Mouse (Mus musculus): Measurements from ENCODE around the gene A230072I06Rik.

The A230072I06Rik gene

DNA sequence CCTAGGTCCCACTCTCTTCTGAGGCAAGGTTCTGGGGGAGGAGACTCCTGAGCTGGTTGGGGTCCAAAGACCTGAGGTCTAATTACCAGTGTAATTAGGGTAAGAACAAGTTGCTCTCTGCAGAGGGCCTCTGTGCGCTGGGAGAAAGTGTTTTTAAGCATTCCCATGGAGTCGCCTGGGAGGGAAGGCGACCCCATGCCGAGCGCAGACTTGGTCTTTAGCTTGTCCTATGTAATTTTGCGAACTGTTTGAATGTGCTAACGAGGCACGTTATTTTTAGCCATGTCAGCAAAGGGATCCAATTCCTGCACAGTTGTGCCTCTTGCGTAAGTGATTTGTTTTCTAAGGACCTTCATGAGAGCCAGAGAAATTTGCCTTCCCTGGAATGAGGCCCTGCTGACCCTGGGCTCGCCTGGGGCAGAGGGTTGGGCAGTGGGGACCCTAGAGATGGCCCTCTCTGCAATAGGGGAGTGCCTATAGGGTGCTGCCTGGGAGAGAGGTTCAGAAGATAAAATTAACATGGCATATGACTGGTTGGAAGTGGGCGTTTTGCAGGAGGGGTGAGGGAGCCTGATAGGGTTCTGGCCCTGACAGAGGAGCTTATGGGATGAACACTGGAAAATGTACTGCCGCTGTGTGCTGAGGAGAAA, at the start of gene A230072I06Rik:
TSS of gene A230072I06Rik (plus strand) at position 157 of the 650 bp plus-strand sequence.
- no peak for DNase-seq (ENCODE audit: low spot score in 2 of 2)

- no peak for DNase-seq (ENCODE audit: low spot score in 2 of 2)
Observed at GRCm38 (mm10) chr8:12234039-12234438, 44.6 kb upstream of the A230072I06Rik start.

- no peak for DNase-seq (ENCODE audit: low spot score in 2 of 2)
Observed at GRCm38 (mm10) chr8:12238775-12239174, 39.8 kb upstream of the A230072I06Rik start.

DNA sequence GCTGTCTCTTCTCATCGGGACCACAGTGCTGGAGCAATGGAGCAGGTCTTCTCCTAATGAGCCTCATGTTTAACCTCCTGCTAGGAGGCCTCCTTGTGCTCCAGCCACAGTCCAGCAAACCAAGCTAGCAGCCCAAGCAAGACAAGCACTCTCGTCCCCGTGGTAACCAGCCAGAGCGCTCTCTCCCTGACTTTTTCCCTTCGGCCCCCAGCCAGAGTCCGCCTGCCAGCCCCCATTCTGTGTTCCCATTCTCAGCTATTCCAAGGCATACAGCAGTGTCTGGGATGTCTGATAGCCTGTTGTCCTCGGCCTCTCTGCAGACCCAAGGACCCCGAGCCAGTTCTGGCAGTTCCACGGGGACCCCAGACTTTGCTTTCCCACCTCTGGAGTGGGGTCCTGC, 38.5 kb upstream of the A230072I06Rik start:
- DNase-seq (ENCODE audit: low spot score in 2 of 2), result no peak

DNA sequence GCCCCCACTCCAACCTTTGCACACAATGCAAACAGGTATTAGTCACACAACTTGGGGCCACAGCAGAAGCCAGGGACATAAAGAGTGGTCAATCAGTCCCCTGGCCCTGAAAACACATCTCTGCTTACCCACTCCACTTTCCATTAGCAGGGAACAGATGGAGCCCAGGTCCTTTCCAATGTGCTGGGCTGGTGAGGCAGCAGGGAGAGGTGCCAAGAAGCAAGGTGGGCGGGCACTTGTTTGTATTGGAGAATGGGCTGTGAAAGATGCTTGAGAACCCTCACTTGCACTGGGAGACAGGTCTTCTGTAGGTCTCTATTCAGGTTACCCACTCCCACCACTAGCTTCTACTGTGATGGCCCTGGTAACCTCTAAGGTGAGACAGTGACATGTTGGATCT, 34.9 kb upstream of the A230072I06Rik start:
- DNase-seq (ENCODE audit: low spot score in 2 of 2), result no peak

DNA sequence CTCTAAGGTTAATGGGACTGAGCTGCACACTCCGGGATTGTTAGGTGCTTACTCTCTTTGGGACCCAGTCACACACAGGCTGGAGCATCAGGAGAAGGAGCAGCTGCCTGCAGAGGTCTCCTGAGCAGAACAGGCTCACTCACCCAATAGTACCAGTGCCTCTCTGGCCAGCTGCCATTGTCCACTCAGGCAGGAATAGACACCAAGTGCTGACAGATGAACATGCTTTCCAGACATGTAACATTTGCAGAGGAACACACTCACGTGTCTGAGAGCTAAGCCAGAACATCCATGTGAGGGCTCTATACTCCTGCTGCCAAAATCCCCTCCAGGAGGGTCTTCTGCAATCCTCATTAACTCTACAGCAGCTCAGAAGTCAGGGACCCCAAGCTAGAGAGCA, 18.7 kb upstream of the A230072I06Rik start:
- no peak for DNase-seq (ENCODE audit: low spot score in 2 of 2)

DNA sequence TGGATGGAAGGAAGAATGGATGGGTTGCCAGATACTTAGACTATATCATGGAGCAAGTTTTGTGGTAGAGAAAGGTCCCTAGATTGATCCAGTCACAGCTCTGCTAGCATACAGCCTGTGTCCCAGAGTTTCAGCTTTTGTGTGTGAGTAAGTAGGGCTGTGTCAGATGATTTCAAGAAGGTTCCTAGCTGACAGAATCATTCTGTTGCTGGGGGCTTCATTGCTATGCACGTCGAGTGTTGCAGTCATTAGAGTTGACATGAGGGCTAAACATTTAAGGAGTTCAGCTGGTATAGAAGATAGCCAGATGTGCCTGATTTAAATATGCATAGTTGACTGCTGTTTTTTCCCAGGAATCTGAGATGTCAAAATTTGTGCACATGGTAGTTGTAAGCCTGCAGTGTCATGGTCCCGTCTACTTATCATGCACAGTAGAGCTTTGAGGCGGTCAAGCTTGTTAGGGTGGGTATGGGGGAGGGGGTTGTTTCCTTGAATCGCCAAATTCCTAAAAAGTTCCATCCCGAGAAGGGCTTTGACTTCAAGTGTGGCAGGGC, 18.1 kb upstream of the A230072I06Rik start:
- DNase-seq (ENCODE audit: low spot score in 2 of 2), result no peak

DNA sequence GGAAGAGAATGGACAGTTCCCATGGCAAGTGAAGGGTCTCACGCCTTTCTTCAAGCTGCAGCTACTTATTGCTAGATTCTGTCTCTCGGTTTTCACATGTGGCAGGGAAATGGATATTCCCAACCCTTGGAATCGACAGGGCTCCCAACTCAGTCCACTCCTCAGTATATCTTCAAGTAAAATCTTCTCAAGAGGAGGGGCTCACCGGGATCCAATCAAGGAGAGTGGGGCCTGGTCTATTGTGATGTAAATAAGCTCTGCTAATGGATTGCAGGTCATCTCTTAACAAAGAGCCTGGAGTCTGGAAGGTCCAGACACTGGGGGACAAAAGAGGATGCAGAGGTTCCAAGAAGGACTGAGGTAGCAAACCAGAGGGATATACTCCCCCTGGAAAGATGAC, 17.1 kb upstream of the A230072I06Rik start:
- no peak for DNase-seq (ENCODE audit: low spot score in 2 of 2)

GRCm38 (mm10) chr8:12264996-12265395, 13.6 kb upstream of the A230072I06Rik start:
- DNase-seq (ENCODE audit: low spot score in 2 of 2), result no peak

GRCm38 (mm10) chr8:12267863-12268262, 10.8 kb upstream of the A230072I06Rik start:
- no peak for DNase-seq (ENCODE audit: low spot score in 2 of 2)

DNA sequence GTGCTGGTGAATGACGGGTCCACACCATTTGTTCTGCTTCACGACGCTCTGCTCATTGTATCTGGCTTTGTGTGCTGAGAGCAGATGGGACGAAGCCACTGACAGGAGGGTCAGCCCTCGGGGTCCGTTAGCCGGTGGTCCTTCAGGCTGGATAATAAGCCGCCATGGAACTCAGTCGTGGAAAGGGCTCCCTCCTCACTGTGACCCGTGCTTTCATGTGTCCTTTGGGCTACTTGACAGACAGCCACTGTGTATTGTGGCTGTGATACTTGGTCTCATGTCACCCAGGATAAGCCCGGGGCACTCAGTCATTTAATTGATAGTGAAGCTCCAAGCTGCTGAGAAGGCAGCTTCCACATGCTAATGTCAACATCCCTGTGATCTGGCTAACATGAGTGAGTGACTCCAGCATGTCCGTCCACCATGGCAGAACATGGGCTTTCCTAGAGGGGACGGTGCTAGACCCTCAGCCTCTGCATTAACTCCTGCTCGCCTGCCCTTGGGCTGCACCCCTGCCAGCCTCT, 10.3 kb upstream of the A230072I06Rik start:
- DNase-seq (ENCODE audit: low spot score in 2 of 2), result no peak

DNA sequence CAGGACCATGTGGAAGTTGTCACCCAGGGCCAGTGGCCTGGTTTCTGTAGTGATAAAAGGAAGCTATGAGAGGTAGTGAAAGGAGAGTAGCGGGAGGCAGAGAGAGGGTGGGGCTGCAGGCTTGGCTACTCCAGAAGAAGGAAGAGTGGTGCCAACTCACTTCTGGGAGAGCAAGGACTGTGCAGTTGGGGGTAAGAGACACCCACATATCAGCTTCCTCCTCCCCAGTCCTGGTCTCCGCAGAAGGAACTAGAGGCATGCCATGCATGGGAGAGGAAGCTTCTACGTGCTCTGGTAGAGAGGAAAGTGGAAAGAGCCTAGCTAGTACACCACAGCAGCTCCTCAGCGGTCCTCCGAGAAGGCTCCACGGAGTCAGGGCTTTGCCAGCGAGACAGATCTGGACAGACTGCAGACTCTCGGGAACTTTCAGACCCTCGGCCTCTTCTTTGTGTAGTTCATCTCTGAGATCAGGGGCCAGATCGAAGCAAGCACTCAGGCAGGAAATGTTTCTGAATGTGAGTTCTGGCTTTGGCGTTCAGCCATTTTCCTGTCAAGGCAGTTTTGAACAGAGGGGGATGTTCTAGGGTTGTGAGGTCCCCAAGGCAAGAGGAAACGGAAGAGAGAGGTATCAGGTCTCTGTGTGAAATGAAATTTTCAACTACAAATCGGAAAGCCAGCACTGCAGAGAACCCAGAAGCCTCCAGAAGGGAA, 1.0 kb downstream of the A230072I06Rik start:
- no peak for DNase-seq (ENCODE audit: low spot score in 2 of 2)

GRCm38 (mm10) chr8:12282128-12282527, 3.5 kb downstream of the A230072I06Rik start:
- DNase-seq (ENCODE audit: low spot score in 2 of 2), result no peak

- no peak for DNase-seq (ENCODE audit: low spot score in 2 of 2)
Observed at GRCm38 (mm10) chr8:12290551-12290950, 11.9 kb downstream of the A230072I06Rik start.

DNA sequence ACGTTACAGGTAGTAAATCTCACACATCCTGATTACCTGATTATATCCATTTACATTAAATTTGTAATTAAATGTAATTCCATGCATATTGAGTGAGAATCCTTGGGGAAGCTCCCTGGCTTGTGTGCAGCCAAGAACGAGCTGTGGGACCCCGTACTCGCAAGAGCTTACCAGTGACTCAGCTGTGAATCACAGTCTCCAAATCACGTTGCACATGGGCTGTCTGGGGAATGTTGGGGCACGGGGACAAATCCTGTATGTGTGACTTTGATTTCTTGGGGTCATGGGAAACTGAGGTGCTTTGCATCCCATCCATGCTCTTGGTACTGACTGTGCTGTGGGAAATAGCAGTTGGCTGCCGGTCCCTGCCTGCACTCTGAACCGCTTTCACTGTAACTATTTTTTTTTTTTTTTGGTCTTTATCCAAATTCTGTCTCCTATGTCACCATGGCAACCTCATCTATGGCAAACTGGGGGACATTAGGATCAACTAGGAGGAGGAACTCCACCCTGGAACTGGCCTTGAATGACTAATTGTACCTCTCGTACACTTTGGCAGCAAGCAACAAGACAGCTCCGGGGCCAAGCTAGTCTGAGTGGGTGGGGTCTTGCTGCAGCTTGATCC, 19.8 kb downstream of the A230072I06Rik start:
- DNase-seq (ENCODE audit: low spot score in 2 of 2), result no peak

GRCm38 (mm10) chr8:12301998-12302397, 23.4 kb downstream of the A230072I06Rik start:
- no peak for DNase-seq (ENCODE audit: low spot score in 2 of 2)

GRCm38 (mm10) chr8:12312975-12313734, 34.5 kb downstream of the A230072I06Rik start:
- no peak for DNase-seq (ENCODE audit: low spot score in 2 of 2)

- DNase-seq (ENCODE audit: low spot score in 2 of 2), result no peak
Observed at GRCm38 (mm10) chr8:12314258-12314657, 35.6 kb downstream of the A230072I06Rik start.

DNA sequence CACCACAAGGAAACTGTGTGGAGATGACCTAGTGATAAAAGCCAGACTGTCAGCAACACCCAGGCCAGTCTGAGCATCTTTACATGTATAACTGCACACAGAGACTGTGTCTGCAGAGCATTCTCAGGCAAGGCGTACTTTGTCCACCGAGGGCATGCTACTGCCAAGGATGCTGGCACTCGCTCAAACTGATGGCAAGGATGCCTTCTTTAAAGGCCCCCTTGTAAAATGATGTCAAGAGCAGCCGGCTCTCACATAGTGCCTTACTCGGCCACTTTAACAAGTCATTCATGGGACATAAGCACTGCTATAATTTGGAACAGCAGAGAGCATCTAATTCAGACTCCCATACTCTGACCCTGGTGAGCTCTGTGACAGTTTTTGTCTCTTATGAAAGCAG, 36.6 kb downstream of the A230072I06Rik start:
- no peak for DNase-seq (ENCODE audit: low spot score in 2 of 2)

GRCm38 (mm10) chr8:12319755-12320455, 41.3 kb downstream of the A230072I06Rik start:
- DNase-seq (ENCODE audit: low spot score in 2 of 2), result no peak

DNA sequence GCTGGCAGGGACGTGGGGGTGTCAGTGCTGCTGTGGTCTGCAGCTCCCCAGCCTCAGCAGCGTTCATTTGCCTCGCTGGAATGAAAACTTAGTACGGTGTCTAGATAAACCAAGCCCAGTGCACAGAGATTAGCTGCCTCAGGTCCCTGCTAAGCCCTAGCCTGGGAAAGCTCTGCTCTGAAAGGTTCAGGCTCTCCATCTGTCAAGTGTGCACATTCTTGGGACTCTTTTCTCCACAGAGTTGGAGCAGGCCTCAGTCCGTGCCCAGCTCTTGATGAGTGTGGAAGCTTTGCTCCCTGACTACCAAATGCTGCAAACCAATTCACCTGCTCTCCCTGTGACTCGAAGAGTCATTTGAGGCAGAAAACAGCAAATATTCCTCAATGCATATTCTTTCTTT, 43.5 kb downstream of the A230072I06Rik start:
- DNase-seq (ENCODE audit: low spot score in 2 of 2), result no peak
